ENCODE assay signal across 10 mouse cellular contexts in genomic region chr12:30618425-30618824, GRCm38 (mm10). TPM values are rescaled to one million over a fixed set of nuclear protein-coding genes. Genes with fewer than 3 reads are reported as not detected.
A peak's percentile ranks its signal among the peaks of the same experiment; 100 is the strongest.
DNase-seq lines count a peak whose midpoint lies in the region; ATAC-seq and TF ChIP-seq lines count a peak whose summit lies in the region.
"Had no signal": no experiment of that assay in that cellular context is flagged by ENCODE, and none has a peak within 500 bp of the region (broad histone marks: within the 10 kb centered on the region; RNA-seq: fewer than 3 reads in every experiment).

No protein-coding gene starts in this region.

- H3K27ac ChIP-seq in left cerebral cortex, adult 2 months, result no peak overlapping the region
- 0 out of 2 replicates have a peak overlapping the region, but pooled peaks have one; percentile 36 for H3K27ac ChIP-seq in limb, embryonic 10.5 days
- no peak overlapping the region for H3K27ac ChIP-seq in stomach, postnatal 0 days (replicated peaks)

- H3K4me2 ChIP-seq in stomach, postnatal 0 days (replicated peaks; ENCODE audit: low read depth), result no peak overlapping the region

- H3K4me1 ChIP-seq in limb, embryonic 10.5 days, result peaks cover 19% of the 10 kb centered on the region
- H3K4me1 ChIP-seq in stomach, postnatal 0 days (replicated peaks; ENCODE audit: control insufficient read depth, insufficient read depth), result no peaks in the 10 kb centered on the region

- peak; percentile 29; the same call in 1 of the 2 replicates for ATAC-seq in stomach, postnatal 0 days (ENCODE audit: low FRiP score, low TSS enrichment)

- no peaks in the 10 kb centered on the region for H3K27me3 ChIP-seq in limb, embryonic 10.5 days (ENCODE audit: low read depth, poor library complexity, severe bottlenecking)
- H3K27me3 ChIP-seq in stomach, postnatal 0 days (ENCODE audit: control insufficient read depth, insufficient read depth, low read length), result no peaks in the 10 kb centered on the region

- intact Hi-C loops in left cerebral cortex, postnatal 14 days (cut with DNase I), result loop anchor here (5.0 kb wide), 1 partner anchor 79 kb away; no protein-coding TSS in a partner anchor
- intact Hi-C loops in left cerebral cortex, adult 2 months (cut with DNase I), result no loop called here

- no peak overlapping the region for H3K9ac ChIP-seq in stomach, postnatal 0 days (ENCODE audit: low read length)

- H3K4me3 ChIP-seq in left cerebral cortex, adult 2 months, result no peak overlapping the region
- H3K4me3 ChIP-seq in limb, embryonic 10.5 days, result no peak overlapping the region
- H3K4me3 ChIP-seq in stomach, postnatal 0 days (ENCODE audit: low read depth, low read length), result no peak overlapping the region

- H3K9me3 ChIP-seq in limb, embryonic 10.5 days (replicated peaks), result no peaks in the 10 kb centered on the region
- H3K9me3 ChIP-seq in stomach, postnatal 0 days (ENCODE audit: control insufficient read depth, low read length), result no peaks in the 10 kb centered on the region

- DNase-seq in adrenal gland, postnatal 14 days, result peak; percentile 9
- no peak for DNase-seq in adrenal gland, adult (ENCODE audit: inconsistent age in 2 of 2, low spot score in 1 of 2)
- peak; percentile 48 to 50 for DNase-seq in left cerebral cortex, postnatal 14 days (ENCODE audit: low spot score in 2 of 2)
- DNase-seq in left cerebral cortex, adult 2 months (ENCODE audit: extremely low spot score in 1 of 2, low spot score in 2 of 2), result no peak
- peak; percentile 61 for DNase-seq in limb, embryonic 10.5 days (ENCODE audit: low spot score)
- peak; percentile 20 for DNase-seq in stomach, postnatal 0 days (ENCODE audit: low spot score)
- no peak for DNase-seq in urinary bladder, postnatal 25 days (ENCODE audit: low spot score)
- no peak for DNase-seq in urinary bladder, adult 18-20 months (ENCODE audit: low spot score in 2 of 2)
- DNase-seq: liver; right cerebral cortex, postnatal 25 days had no signal

- 32% methylated on average over 8 of the region's 8 CpGs for WGBS in limb, embryonic 10.5 days
- 15% methylated on average over 8 of the region's 8 CpGs for WGBS in stomach, postnatal 0 days

- no peaks in the 10 kb centered on the region for H3K36me3 ChIP-seq in limb, embryonic 10.5 days
- no peaks in the 10 kb centered on the region for H3K36me3 ChIP-seq in stomach, postnatal 0 days (ENCODE audit: control insufficient read depth, insufficient read depth, low read length)

- TF ChIP-seq EP300 in stomach, postnatal 0 days (optimal IDR thresholded peaks at IDR 0.05), result no peak

- TF ChIP-seq CTCF in left cerebral cortex, adult 2 months (IDR thresholded peaks at IDR 0.05), result no peak
- no peak for TF ChIP-seq CTCF in stomach, postnatal 0 days (IDR thresholded peaks at IDR 0.05; ENCODE audit: low read depth)

RNA-seq across cellular contexts. Expression of gene Tmem18, which starts 34.2 kb away (rescaled TPM):
- total RNA-seq in adrenal gland, postnatal 14 days (2021), result 19.1 and 19.8 TPM in 2 replicates
- total RNA-seq in left cerebral cortex, postnatal 14 days (2021), result 10 to 100 TPM; 42.3 to 44.9 TPM
- 10 to 100 TPM; 29.9 to 34.4 TPM for total RNA-seq in left cerebral cortex, adult 2 months (2021)
- 18.5 and 25.0 TPM in 2 replicates for polyA plus RNA-seq in limb, embryonic 10.5 days (2016; fragmentation: Nextera tagmentation; extraction: Ambion mirVana)
- polyA plus RNA-seq in stomach, postnatal 0 days (2015; fragmentation: Nextera tagmentation; extraction: Ambion mirVana), result 18.4 and 19.1 TPM in 2 replicates

Comparison
In these comparisons a context has a peak if more than half of its experiments do, and no peak if none do; other contexts are left out.
1. DNase-seq: peak in adrenal gland, postnatal 14 days (single experiment), left cerebral cortex, postnatal 14 days (2 of 2), limb, embryonic 10.5 days (single experiment) and stomach, postnatal 0 days (single experiment); none in adrenal gland, adult (0 of 2), left cerebral cortex, adult 2 months (0 of 2), urinary bladder, postnatal 25 days (single experiment) and urinary bladder, adult 18-20 months (0 of 2).